Mouse (Mus musculus) midbrain, postnatal 0 days (tissue): ENCODE results near the gene Kcnj10. TPM values are rescaled to one million over a fixed set of nuclear protein-coding genes. Genes with fewer than 3 reads are reported as not detected.

Experiments
- ATAC-seq: fragments of 200-750 bp; cut with Nextera tagmentation; 2 replicates; pipeline ENCODE4 v1.8.0; 2017; ENCODE audit warnings: moderate number of reproducible peaks, mild to moderate bottlenecking, moderate TSS enrichment, moderate library complexity; ENCODE audit not compliant: low FRiP score
- DNase-seq: peaks from one replicate; pipeline ENCODE4 v3.0.0-alpha.2; 2015; ENCODE audit warnings: low spot score
- H3K27ac ChIP-seq: fragments of 300-500 bp; sonication (generic); 2 replicates; pipeline ENCODE4 v1.5.1; 2014; ENCODE audit warnings: low read depth, mild to moderate bottlenecking, low read length, mixed read lengths
- H3K27me3 ChIP-seq: fragments of 300-500 bp; sonication (generic); 2 replicates; pipeline ENCODE4 v1.6.1; 2014; ENCODE audit warnings: low read length, control low read depth, mixed read lengths; ENCODE audit not compliant: insufficient read depth
- H3K36me3 ChIP-seq: fragments of 300-500 bp; sonication (generic); 2 replicates; pipeline ENCODE4 v1.6.1; 2014; ENCODE audit warnings: low read length, control low read depth, mixed read lengths; ENCODE audit not compliant: insufficient read depth
- H3K4me1 ChIP-seq: fragments of 300-500 bp; sonication (generic); 2 replicates; pipeline ENCODE4 v1.6.1; 2014; ENCODE audit warnings: mild to moderate bottlenecking, control low read depth, antibody characterized with exemption, low read length, mixed read lengths; ENCODE audit not compliant: insufficient read depth
- H3K4me2 ChIP-seq: fragments of 300-500 bp; sonication (generic); 2 replicates; pipeline ENCODE4 v1.6.1; 2014; ENCODE audit warnings: low read depth, mild to moderate bottlenecking, low read length, mixed read lengths; ENCODE audit not compliant: poor library complexity, severe bottlenecking
- H3K4me3 ChIP-seq: fragments of 300-500 bp; sonication (generic); 2 replicates; pipeline ENCODE4 v1.5.1; 2014; ENCODE audit warnings: low read depth, mild to moderate bottlenecking, low read length, moderate library complexity
- H3K9ac ChIP-seq: fragments of 300-500 bp; sonication (generic); replicated peaks from 2 replicates; pipeline ENCODE4 v1.6.1; 2014; ENCODE audit warnings: mild to moderate bottlenecking, low read length, moderate library complexity, mixed read lengths; ENCODE audit not compliant: poor library complexity, severe bottlenecking
- H3K9me3 ChIP-seq: fragments of 300-500 bp; sonication (generic); 2 replicates; pipeline ENCODE4 v1.6.1; 2016; ENCODE audit warnings: low read length, control low read depth
- CTCF ChIP-seq: IDR thresholded peaks from 2 replicates; pipeline ENCODE4 v1.5.1; 2016; ENCODE audit warnings: antibody characterized with exemption, mild to moderate bottlenecking
- WGBS: fragments of 180-500 bp; shearing (Covaris S2); extraction: QIAGEN DNeasy Blood & Tissue Kit; methylation state at CpG from one replicate; pipeline ENCODE4 v1.1.7; 2014; 5-methylcytosine and 5-hydroxymethylcytosine counted together
- polyA plus RNA-seq: library from polyadenylated mRNA; unstranded; fragments of >200 nt; fragmentation: Nextera tagmentation; extraction: Ambion mirVana; gene quantifications from 2 replicates; pipeline ENCODE4 v1.2.1, GENCODE M21; 2015
- total RNA-seq: library from RNA; depleted of rRNA; stranded (reverse); fragments of >200 nt; gene quantifications from 2 replicates; pipeline ENCODE4 v1.2.3, GENCODE M21; 2014

Gene Kcnj10
- total and polyA plus RNA-seq, 2 experiments from 2014 or later, result 3.9 to 6.6 TPM

GRCm38 (mm10) chr1:172313613-172314411 is 27.2 kb upstream of the Kcnj10 start:
- H3K4me2 ChIP-seq, result peak overlapping the region; percentile 92
- peaks cover 13% of the 10 kb centered on the region; the same call in 1 of the 2 replicates for H3K36me3 ChIP-seq
- peak overlapping the region; percentile 55; the same call in 1 of the 2 replicates for H3K4me3 ChIP-seq
- WGBS, result 60% methylated on average over 10 of the region's 10 CpGs
- H3K4me1 ChIP-seq, result peaks cover 4% of the 10 kb centered on the region; the same call in 1 of the 2 replicates
- no peaks in the 10 kb centered on the region for H3K9me3 ChIP-seq
- DNase-seq (no peak), ATAC-seq (no peak)
- H3K27me3 ChIP-seq, result no peaks in the 10 kb centered on the region
- no peak overlapping the region for H3K27ac ChIP-seq
- TF ChIP-seq CTCF, result no peak
- no peak overlapping the region for H3K9ac ChIP-seq

GRCm38 (mm10) chr1:172314911-172315310 is 26.1 kb upstream of the Kcnj10 start:
- Histone ChIP-seq H3K4me2 (peak overlapping the region; percentile 5; the same call in 1 of the 2 replicates), H3K9ac (0 out of 2 replicates have a peak overlapping the region, but pooled peaks have one; percentile 19), H3K27ac (no peak overlapping the region), H3K4me1 (peaks cover 4% of the 10 kb centered on the region; the same call in 1 of the 2 replicates), H3K9me3 (no peaks in the 10 kb centered on the region), H3K27me3 (no peaks in the 10 kb centered on the region), H3K36me3 (peaks cover 20% of the 10 kb centered on the region), H3K4me3 (no peak overlapping the region)
- ATAC-seq (no peak), DNase-seq (no peak)
- TF ChIP-seq CTCF, result no peak
- 18% methylated on average over 3 of the region's 3 CpGs for WGBS

GRCm38 (mm10) chr1:172317431-172317830 is 23.6 kb upstream of the Kcnj10 start:
- peaks cover 4% of the 10 kb centered on the region; the same call in 1 of the 2 replicates for H3K4me1 ChIP-seq
- no peak for ATAC-seq
- 67% methylated on average over 18 of the region's 18 CpGs for WGBS

GRCm38 (mm10) chr1:172317946-172318345 is 23.1 kb upstream of the Kcnj10 start:
- Histone ChIP-seq H3K27ac (no peak overlapping the region), H3K36me3 (peaks cover 20% of the 10 kb centered on the region), H3K9ac (no peak overlapping the region), H3K4me1 (peaks cover 4% of the 10 kb centered on the region; the same call in 1 of the 2 replicates), H3K4me2 (no peak overlapping the region), H3K9me3 (no peaks in the 10 kb centered on the region), H3K4me3 (no peak overlapping the region), H3K27me3 (no peaks in the 10 kb centered on the region)
- ATAC-seq (no peak), DNase-seq (no peak)
- peak; percentile 8; the same call in 1 of the 2 replicates for TF ChIP-seq CTCF
- WGBS, result 55% methylated on average over 15 of the region's 15 CpGs

More at GRCm38 (mm10) chr1:172317431-172317830, 23.6 kb upstream of the Kcnj10 start:
- Histone ChIP-seq H3K9me3 (no peaks in the 10 kb centered on the region), H3K27me3 (no peaks in the 10 kb centered on the region), H3K36me3 (peaks cover 20% of the 10 kb centered on the region), H3K27ac (no peak overlapping the region), H3K4me2 (no peak overlapping the region), H3K9ac (0 out of 2 replicates have a peak overlapping the region, but pooled peaks have one; percentile 13), H3K4me3 (no peak overlapping the region)
- DNase-seq, result no peak
- no peak for TF ChIP-seq CTCF

- WGBS, result 80% methylated on average over 19 of the region's 19 CpGs
- H3K27me3 ChIP-seq, result no peaks in the 10 kb centered on the region
- ATAC-seq (no peak), DNase-seq (no peak)
- H3K36me3 ChIP-seq, result peaks cover 20% of the 10 kb centered on the region
- peaks cover 4% of the 10 kb centered on the region; the same call in 1 of the 2 replicates for H3K4me1 ChIP-seq
- no peaks in the 10 kb centered on the region for H3K9me3 ChIP-seq
- H3K9ac ChIP-seq, result no peak overlapping the region
- H3K4me3 ChIP-seq, result no peak overlapping the region
- no peak for TF ChIP-seq CTCF
- H3K4me2 ChIP-seq, result no peak overlapping the region
- no peak overlapping the region for H3K27ac ChIP-seq
Measured at GRCm38 (mm10) chr1:172318424-172319035, 22.5 kb upstream of the Kcnj10 start.

- Histone ChIP-seq H3K36me3 (peaks cover 20% of the 10 kb centered on the region), H3K27me3 (no peaks in the 10 kb centered on the region), H3K9ac (no peak overlapping the region), H3K4me2 (no peak overlapping the region), H3K4me3 (no peak overlapping the region), H3K9me3 (no peaks in the 10 kb centered on the region), H3K4me1 (peaks cover under 1% of the 10 kb centered on the region; the same call in 1 of the 2 replicates), H3K27ac (no peak overlapping the region)
- TF ChIP-seq CTCF, result no peak
- 76% methylated on average over 7 of the region's 7 CpGs for WGBS
- ATAC-seq (no peak), DNase-seq (no peak)
Measured at GRCm38 (mm10) chr1:172319346-172319745, 21.7 kb upstream of the Kcnj10 start.
